21 mouse cellular contexts compared by ENCODE assay signal in the genomic region with DNA sequence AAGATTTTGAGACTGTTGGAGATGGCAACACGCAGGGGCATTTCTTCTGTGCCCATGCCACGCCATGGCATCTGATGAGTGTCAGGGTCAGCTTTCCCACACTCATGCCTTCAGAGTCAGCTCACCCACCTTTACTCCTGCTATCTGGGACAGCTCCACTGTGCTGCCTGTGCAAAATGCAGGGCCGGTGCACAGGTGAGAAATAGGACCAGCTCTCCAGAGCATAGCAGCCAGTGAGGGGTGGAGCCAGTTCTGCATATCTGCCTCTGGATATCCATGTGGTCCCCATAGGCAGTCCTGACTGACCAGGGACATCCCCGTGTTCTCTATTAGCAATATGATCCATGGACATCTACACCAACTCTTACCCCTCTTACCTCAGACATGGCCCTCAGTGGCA.
DNase-seq lines count a peak whose midpoint lies in the region; ATAC-seq lines count a peak whose summit lies in the region.
"Had no signal": no experiment of that assay in that cellular context is flagged by ENCODE, and none has a peak within 500 bp of the region (broad histone marks: within the 10 kb centered on the region; RNA-seq: fewer than 3 reads in every experiment).

No protein-coding gene starts in this region.

- peak; percentile 41; the same call in 1 of the 2 replicates for ATAC-seq in forebrain, embryonic 15.5 days (replicated peaks)
- no peak for ATAC-seq in forebrain, embryonic 12.5 days (ENCODE audit: low FRiP score)
- peak; percentile 26; the same call in 1 of the 2 replicates for ATAC-seq in hindbrain, embryonic 12.5 days (ENCODE audit: low FRiP score)
- ATAC-seq in hindbrain, embryonic 13.5 days (ENCODE audit: low FRiP score), result no peak
- peak; percentile 7; the same call in 1 of the 2 replicates for ATAC-seq in midbrain, embryonic 14.5 days (ENCODE audit: low FRiP score, low TSS enrichment)
- ATAC-seq in midbrain, embryonic 13.5 days, result no peak
- ATAC-seq in embryonic facial prominence, embryonic 13.5 days (ENCODE audit: insufficient number of reproducible peaks, insufficient read depth, low FRiP score, low TSS enrichment, low read depth), result peak; percentile 15; the same call in 1 of the 2 replicates
- ATAC-seq: activated CD4-positive, CD25-positive, alpha-beta regulatory T cell, adult 4 months; forebrain, embryonic 14.5 days; hindbrain, embryonic 16.5 days; Patski had no signal

- no peak overlapping the region for H3K27ac ChIP-seq in forebrain, embryonic 15.5 days (replicated peaks)
- no peak overlapping the region for H3K27ac ChIP-seq in forebrain, embryonic 12.5 days
- no peak overlapping the region for H3K27ac ChIP-seq in hindbrain, embryonic 12.5 days
- no peak overlapping the region for H3K27ac ChIP-seq in hindbrain, embryonic 13.5 days
- H3K27ac ChIP-seq in midbrain, embryonic 14.5 days (replicated peaks; ENCODE audit: low read depth, low read length), result no peak overlapping the region
- no peak overlapping the region for H3K27ac ChIP-seq in midbrain, embryonic 13.5 days
- H3K27ac ChIP-seq in embryonic facial prominence, embryonic 13.5 days, result no peak overlapping the region

- 93% methylated on average over 4 of the region's 4 CpGs for WGBS in forebrain, embryonic 15.5 days
- 92% methylated on average over 4 of the region's 4 CpGs for WGBS in forebrain, embryonic 12.5 days
- 88% methylated on average over 4 of the region's 4 CpGs for WGBS in hindbrain, embryonic 12.5 days
- 93% methylated on average over 4 of the region's 4 CpGs for WGBS in hindbrain, embryonic 13.5 days
- 93% methylated on average over 4 of the region's 4 CpGs for WGBS in midbrain, embryonic 14.5 days
- 94% methylated on average over 4 of the region's 4 CpGs for WGBS in midbrain, embryonic 13.5 days
- 90% methylated on average over 4 of the region's 4 CpGs for WGBS in embryonic facial prominence, embryonic 13.5 days

- no peak overlapping the region for H3K4me2 ChIP-seq in forebrain, embryonic 15.5 days (replicated peaks)
- no peak overlapping the region for H3K4me2 ChIP-seq in forebrain, embryonic 12.5 days
- H3K4me2 ChIP-seq in hindbrain, embryonic 12.5 days (replicated peaks), result no peak overlapping the region
- no peak overlapping the region for H3K4me2 ChIP-seq in hindbrain, embryonic 13.5 days
- no peak overlapping the region for H3K4me2 ChIP-seq in midbrain, embryonic 14.5 days (ENCODE audit: low read length)
- H3K4me2 ChIP-seq in midbrain, embryonic 13.5 days (replicated peaks), result no peak overlapping the region
- no peak overlapping the region for H3K4me2 ChIP-seq in embryonic facial prominence, embryonic 13.5 days
- H3K4me2 ChIP-seq: heart, embryonic 11.5 days had no signal

- H3K36me3 ChIP-seq in forebrain, embryonic 15.5 days, result no peaks in the 10 kb centered on the region
- no peaks in the 10 kb centered on the region for H3K36me3 ChIP-seq in forebrain, embryonic 12.5 days (replicated peaks)
- no peaks in the 10 kb centered on the region for H3K36me3 ChIP-seq in hindbrain, embryonic 12.5 days
- no peaks in the 10 kb centered on the region for H3K36me3 ChIP-seq in hindbrain, embryonic 13.5 days
- no peaks in the 10 kb centered on the region for H3K36me3 ChIP-seq in midbrain, embryonic 14.5 days (ENCODE audit: control insufficient read depth, insufficient read depth, low read length)
- no peaks in the 10 kb centered on the region for H3K36me3 ChIP-seq in midbrain, embryonic 13.5 days
- no peaks in the 10 kb centered on the region for H3K36me3 ChIP-seq in embryonic facial prominence, embryonic 13.5 days

- H3K9me3 ChIP-seq in forebrain, embryonic 15.5 days, result no peaks in the 10 kb centered on the region
- H3K9me3 ChIP-seq in forebrain, embryonic 12.5 days, result no peaks in the 10 kb centered on the region
- no peaks in the 10 kb centered on the region for H3K9me3 ChIP-seq in hindbrain, embryonic 12.5 days (replicated peaks)
- H3K9me3 ChIP-seq in hindbrain, embryonic 13.5 days, result no peaks in the 10 kb centered on the region
- H3K9me3 ChIP-seq in midbrain, embryonic 14.5 days (ENCODE audit: control insufficient read depth, low read length), result no peaks in the 10 kb centered on the region
- no peaks in the 10 kb centered on the region for H3K9me3 ChIP-seq in midbrain, embryonic 13.5 days
- no peaks in the 10 kb centered on the region for H3K9me3 ChIP-seq in embryonic facial prominence, embryonic 13.5 days

- DNase-seq in midbrain, embryonic 14.5 days, result no peak
- DNase-seq: adrenal gland, adult 2 months; adrenal gland, postnatal 25 days; cerebellum, adult 18-20 months; cerebellum, adult 9-11 months; cerebellum, postnatal 36 days; gastrocnemius, postnatal 36 days; heart, adult 18-20 months; kidney, adult 2 months had no signal

- H3K27me3 ChIP-seq in forebrain, embryonic 15.5 days, result no peaks in the 10 kb centered on the region
- H3K27me3 ChIP-seq in forebrain, embryonic 12.5 days, result no peaks in the 10 kb centered on the region
- H3K27me3 ChIP-seq in hindbrain, embryonic 12.5 days, result no peaks in the 10 kb centered on the region
- H3K27me3 ChIP-seq in hindbrain, embryonic 13.5 days, result no peaks in the 10 kb centered on the region
- no peaks in the 10 kb centered on the region for H3K27me3 ChIP-seq in midbrain, embryonic 14.5 days (ENCODE audit: control insufficient read depth, insufficient read depth, low read length)
- H3K27me3 ChIP-seq in midbrain, embryonic 13.5 days, result no peaks in the 10 kb centered on the region
- H3K27me3 ChIP-seq in embryonic facial prominence, embryonic 13.5 days, result no peaks in the 10 kb centered on the region
- H3K27me3 ChIP-seq: CH12.LX, Patski had no signal

- H3K4me1 ChIP-seq in forebrain, embryonic 15.5 days, result no peaks in the 10 kb centered on the region
- no peaks in the 10 kb centered on the region for H3K4me1 ChIP-seq in forebrain, embryonic 12.5 days
- H3K4me1 ChIP-seq in hindbrain, embryonic 12.5 days, result no peaks in the 10 kb centered on the region
- no peaks in the 10 kb centered on the region for H3K4me1 ChIP-seq in hindbrain, embryonic 13.5 days (replicated peaks)
- H3K4me1 ChIP-seq in midbrain, embryonic 14.5 days (ENCODE audit: control insufficient read depth, insufficient read depth, low read length), result no peaks in the 10 kb centered on the region
- H3K4me1 ChIP-seq in midbrain, embryonic 13.5 days (replicated peaks), result no peaks in the 10 kb centered on the region
- H3K4me1 ChIP-seq in embryonic facial prominence, embryonic 13.5 days, result no peaks in the 10 kb centered on the region

- no peak overlapping the region for H3K4me3 ChIP-seq in forebrain, embryonic 15.5 days
- H3K4me3 ChIP-seq in forebrain, embryonic 12.5 days (replicated peaks), result no peak overlapping the region
- H3K4me3 ChIP-seq in hindbrain, embryonic 12.5 days, result no peak overlapping the region
- H3K4me3 ChIP-seq in hindbrain, embryonic 13.5 days, result no peak overlapping the region
- no peak overlapping the region for H3K4me3 ChIP-seq in midbrain, embryonic 14.5 days (replicated peaks; ENCODE audit: low read depth, low read length)
- H3K4me3 ChIP-seq in midbrain, embryonic 13.5 days (replicated peaks), result no peak overlapping the region
- no peak overlapping the region for H3K4me3 ChIP-seq in embryonic facial prominence, embryonic 13.5 days

- H3K9ac ChIP-seq in forebrain, embryonic 15.5 days (replicated peaks), result no peak overlapping the region
- no peak overlapping the region for H3K9ac ChIP-seq in forebrain, embryonic 12.5 days
- H3K9ac ChIP-seq in hindbrain, embryonic 12.5 days, result no peak overlapping the region
- no peak overlapping the region for H3K9ac ChIP-seq in hindbrain, embryonic 13.5 days
- no peak overlapping the region for H3K9ac ChIP-seq in midbrain, embryonic 14.5 days (replicated peaks; ENCODE audit: low read length)
- no peak overlapping the region for H3K9ac ChIP-seq in midbrain, embryonic 13.5 days (replicated peaks)
- H3K9ac ChIP-seq in embryonic facial prominence, embryonic 13.5 days, result no peak overlapping the region

Comparison
In these comparisons a context has a peak if more than half of its experiments do, and no peak if none do; other contexts are left out.
1. ATAC-seq: peak in forebrain, embryonic 15.5 days (single experiment), hindbrain, embryonic 12.5 days (single experiment), midbrain, embryonic 14.5 days (single experiment) and embryonic facial prominence, embryonic 13.5 days (single experiment); none in forebrain, embryonic 12.5 days (single experiment), hindbrain, embryonic 13.5 days (single experiment) and midbrain, embryonic 13.5 days (single experiment).